Mouse (Mus musculus) naive thymus-derived CD4-positive, alpha-beta T cell, adult 2 months (primary cell): ENCODE measurements around the gene Dusp2.

Source experiments
- DNase-seq: peaks from one replicate; pipeline ENCODE4 v3.0.0-alpha.2; 2011; ENCODE audit warnings: low read depth

Gene Dusp2

DNA sequence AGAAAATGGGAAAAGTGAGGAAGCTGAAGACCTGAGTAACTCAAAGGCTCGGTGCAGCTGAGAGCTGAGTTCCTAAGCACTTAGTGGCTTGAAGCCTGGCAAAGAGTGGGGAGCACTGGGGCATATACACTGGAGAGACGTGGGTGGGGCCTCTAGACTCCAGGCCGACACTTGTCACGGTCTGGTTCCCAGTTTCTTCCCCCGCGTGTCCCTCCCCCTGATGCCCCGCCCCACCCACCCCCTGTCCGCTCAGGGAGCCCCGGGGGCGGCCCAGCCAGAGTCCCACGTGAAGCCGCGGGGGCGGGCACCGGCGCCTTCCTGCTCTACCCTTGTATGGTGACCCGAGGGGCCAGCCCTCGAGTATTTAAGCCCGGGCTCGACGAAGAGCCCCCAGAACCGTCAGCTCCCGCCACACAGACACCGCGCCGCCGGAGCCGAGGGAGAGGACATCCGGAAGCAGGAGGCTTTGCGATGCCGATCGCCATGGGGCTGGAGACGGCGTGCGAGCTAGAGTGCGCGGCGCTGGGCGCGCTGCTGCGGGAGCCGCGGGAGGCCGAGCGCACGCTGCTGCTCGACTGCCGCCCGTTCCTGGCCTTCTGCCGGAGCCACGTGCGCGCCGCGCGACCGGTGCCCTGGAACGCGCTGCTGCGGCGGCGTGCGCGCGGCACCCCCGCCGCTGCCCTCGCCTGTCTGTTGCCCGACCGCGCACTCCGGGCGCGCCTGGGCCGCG, at the start of gene Dusp2:
Gene Dusp2 (plus strand): TSS at position 393 of the 730 bp plus-strand sequence.
- DNase-seq: peak; percentile 96

DNA sequence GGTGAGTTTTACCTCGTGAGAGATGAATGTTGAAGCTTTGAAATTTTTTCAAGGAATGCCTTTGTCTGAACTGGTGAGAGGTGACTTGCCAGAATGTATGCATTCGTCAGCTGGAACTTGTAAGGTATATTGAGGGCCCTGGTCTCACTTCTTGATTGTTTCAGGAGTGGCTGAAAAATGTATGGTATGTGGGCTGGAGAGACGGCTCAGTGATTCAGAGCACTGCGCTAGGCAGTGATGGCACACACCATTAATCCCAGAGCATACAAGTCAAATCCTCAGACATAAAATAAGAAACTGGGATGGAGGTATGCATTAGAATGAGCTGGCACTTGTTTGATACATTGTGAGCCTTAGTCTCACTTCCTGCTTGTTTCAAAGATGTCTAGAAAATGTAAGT, 43.7 kb upstream of the Dusp2 start:
- DNase-seq: no peak

DNA sequence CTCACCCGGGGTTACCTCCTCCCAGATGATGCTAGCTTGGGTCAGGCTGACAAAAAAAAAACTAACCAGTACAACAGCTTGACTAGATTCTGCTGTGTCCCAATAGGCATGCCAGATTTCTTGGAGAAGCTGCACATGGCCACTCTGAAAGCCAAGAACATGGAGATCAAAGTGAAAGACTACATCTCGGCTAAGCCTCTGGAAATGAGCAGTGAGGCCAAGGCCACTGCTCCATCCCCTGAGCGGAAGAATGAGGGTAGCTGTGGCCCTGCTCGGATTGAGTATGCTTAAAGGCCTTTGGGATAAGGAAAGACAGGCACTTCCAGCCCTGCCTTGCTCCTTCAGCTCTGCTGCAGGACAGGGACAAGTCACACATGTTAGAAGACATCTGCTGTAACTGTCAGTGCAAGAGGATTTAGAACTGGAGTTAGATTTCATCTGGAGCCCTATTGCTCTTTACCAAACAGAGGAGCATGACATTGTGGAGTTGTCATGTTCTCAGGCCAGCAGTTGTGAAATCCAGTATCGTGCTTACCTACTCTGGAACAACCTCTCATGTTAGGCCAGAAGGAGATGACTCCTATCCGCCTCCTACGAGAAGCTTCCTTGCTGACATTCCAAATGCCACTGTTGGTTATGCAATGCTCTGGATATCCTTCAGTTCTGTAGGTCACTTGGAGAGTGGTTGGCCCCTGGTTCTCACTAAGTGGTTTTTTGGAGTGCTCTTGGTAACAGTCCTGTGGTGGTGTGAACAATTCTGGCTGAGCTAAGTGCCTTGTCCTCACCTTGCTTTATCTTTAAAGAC, 38.8 kb upstream of the Dusp2 start:
- DNase-seq: no peak

DNA sequence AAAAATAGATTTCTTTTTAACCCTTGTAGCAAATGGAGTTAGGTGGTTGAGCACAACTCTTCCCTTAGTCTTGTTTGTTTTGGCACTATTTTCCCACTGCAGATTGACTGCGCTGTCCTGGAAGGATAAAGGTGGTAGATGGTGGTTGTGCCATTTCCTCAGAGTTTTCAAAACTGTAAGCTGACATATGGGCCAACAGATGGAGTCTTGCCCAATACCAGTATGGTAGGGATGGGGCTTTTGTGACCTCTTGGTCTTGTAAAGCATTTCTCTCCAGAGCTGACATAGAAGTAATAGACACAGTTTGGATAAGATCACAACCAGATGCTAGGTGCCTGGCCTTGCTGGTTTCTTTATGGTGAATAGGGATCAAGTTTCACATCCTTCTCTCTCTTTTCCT, 37.9 kb upstream of the Dusp2 start:
- no peak for DNase-seq

DNA sequence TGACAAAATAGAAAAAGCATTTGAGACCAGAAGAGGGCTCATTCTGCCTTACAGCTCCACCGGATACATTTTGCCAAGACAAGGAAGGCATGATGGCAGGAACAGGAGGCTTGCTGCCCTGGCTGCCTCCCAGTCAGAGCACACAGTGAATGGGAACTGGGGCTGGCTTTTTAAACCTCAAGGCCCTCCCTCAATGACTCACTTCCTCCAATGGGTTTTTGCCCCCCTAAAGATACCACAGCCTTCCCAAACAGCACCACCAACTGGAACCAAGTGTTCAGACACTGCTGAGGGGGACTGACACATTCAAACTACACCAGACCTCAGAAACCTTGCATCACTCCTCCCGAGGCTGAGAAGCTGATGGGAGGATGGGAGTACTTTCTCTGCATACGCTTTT, 35.3 kb upstream of the Dusp2 start:
- peak; percentile 29 for DNase-seq

DNA sequence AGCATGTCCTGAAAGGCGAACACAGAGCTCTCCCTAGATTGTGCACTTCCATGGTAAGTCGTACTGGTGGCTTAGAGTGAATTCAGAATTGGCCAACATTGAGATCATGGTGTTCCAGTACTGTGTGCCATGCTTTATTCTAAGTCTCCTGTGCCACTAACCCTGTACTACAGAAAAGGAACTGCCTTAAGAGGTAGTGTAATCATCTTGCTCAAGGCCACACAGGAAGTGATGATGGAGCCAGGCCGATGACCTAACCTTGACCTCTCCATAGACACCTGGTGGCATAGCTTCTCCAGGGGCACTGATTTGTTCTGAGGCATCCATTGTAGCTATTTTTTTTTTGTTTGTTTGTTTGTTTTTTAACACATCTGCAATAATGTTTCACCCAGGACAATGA, 34.1 kb upstream of the Dusp2 start:
- DNase-seq: peak; percentile 12

DNA sequence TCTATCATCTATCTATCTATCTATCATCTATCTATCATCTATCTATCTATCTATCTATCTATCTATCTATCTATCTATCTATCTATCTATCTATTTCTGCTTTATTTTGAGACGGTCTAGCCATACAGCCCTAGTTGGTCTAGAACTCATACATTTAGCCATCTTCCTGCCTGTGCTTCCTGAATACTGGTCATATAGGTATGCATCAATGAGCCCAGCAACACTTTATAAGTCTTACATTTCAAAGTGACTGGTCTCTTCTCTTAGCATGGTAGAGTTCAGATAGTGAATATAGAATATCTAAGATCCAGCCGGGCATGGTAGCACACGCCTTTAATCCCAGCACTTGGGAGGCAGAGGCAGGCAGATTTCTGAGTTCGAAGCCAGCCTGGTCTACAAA, 31.8 kb upstream of the Dusp2 start:
- peak; percentile 12 for DNase-seq

DNA sequence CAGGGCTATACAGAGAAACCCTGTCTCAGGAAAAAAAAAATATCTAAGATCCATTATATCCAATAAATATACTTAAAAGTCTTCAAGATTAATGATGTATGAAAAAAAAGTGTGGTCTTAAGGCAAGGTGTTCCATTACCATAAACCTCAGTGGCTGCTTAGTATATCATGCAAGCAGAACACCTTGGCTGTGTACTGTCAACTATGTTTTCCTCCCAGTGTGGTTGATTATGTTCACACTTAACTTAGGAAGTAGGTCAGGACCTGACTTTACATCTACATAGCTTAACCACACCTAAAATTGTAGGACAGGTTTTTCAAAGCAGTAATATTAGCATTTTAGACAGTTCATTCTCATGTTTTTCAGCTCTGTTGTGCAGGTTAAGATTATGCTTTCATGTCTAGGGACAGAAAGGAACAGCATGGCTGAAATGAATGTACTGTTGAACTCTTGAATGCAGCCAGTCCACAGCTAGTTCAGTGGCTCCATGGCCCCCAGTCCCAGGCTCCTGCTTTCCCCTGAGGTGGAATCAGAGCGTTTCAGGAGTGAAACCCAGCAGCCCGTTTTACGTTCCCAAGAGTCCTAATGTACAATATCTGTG, 31.2 kb upstream of the Dusp2 start:
- DNase-seq: peak; percentile 17

DNA sequence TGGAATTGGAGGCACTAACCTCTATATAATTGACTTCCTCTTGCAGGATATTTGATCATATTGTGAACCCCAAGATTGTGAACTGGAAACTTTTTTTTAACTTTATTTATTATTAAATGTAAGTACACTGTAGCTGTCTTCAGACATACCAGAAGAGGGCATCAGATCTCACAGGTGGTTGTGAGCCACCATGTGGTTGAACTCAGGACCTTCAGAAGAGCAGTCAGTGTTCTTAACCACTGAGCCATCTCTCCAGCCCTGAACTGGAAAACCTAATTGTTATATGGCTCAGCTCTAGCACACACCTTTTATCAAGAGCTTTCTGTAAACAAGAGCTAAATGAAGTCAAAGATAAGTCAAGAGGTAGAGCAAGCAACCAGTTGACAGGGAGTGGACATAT, 29.8 kb upstream of the Dusp2 start:
- peak; percentile 71 for DNase-seq

DNA sequence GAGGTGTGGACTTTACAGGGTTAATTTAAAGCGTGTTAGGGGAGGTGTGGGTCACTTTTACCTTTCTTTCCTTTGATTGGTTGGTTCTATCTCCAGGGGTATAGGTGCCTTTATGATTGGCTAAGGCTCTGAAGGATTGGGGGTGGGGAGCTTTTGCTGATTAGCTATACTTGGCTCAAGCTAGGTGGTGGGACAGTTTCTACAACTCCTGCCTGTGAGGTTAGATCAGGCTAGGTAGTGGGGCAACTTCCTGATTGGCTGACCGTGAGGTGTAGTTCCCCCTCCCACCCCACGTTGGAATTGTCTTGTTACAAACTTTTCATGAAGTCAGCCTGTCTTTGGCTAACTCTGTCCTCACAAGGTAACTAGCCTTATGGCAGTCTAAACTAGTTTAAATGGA, 28.8 kb upstream of the Dusp2 start:
- peak; percentile 22 for DNase-seq

DNA sequence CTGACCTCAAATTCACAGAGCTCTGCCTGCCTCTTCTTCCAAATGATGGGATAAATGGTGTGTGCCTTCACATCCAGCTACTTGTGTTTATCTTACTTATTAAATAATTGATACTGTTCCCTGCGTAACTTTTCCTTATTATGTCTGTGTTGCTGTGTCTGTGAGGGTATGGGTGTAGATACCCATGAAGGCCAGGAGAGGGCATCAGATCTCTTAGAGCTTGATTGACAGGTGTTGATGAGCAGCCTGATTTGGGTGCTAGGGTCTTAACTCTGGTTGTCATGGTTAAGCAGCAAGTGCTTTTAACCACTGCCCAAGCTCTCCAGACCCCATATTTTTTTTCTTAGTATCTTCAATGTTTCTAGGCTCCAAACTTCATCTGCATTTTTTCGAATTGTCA, 27.3 kb upstream of the Dusp2 start:
- DNase-seq: peak; percentile 79

DNA sequence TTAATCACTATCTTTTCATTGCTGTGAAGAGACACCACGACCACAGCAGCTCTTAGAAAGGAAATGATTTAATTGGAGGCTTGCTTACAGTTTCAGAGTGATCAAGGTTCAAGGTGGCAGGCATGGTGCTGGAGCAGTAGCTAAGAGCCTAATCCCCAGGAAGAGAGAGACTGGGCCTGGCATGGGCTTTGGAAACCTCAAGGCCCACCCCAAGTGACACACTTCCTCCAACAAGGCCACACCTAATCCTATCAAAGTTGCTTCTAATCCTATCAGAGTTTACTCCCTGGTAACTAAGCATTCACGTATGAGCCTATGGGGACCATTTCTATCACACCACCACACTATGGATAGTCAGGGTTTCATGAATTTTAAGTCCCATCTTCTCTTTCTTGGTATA, 25.7 kb upstream of the Dusp2 start:
- peak; percentile 52 for DNase-seq

DNA sequence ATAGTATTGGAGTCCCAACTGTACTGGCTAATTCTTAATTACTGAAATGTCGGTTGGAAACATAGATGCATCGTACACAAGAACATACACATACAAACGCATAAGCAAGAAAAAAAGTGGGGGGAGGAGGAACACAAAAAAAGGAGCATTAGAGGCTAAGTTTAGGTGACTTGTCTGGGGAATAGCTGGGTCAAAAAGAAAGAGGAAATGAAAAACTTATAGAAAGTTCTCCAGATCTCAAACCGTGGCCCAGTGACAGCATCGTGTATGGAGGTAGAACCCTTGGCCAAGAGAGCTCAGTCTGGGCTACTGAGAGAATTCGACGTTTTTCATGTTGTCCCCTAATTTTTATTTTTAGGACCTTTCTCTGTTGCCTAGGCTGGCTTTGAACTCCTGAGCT, 25.3 kb upstream of the Dusp2 start:
- DNase-seq: no peak

DNA sequence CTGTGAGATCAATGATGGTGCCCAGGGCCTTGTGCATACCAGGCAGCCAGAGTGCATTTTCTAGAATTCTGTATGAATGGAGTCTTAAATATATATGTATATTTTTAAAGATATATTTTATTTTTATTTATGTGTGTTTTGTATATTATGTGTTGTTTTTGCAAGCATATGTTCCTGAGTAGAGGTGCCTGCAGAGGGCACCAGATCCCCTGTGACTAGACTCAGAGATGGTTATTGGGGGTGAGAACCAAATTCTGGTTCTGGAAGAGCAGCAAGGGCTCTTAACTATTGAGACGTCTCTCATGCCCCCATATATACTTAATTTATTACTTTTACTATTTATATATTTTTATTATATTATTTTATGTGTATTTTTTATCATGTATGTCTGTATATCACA, 24.8 kb upstream of the Dusp2 start:
- DNase-seq: peak; percentile 45

DNA sequence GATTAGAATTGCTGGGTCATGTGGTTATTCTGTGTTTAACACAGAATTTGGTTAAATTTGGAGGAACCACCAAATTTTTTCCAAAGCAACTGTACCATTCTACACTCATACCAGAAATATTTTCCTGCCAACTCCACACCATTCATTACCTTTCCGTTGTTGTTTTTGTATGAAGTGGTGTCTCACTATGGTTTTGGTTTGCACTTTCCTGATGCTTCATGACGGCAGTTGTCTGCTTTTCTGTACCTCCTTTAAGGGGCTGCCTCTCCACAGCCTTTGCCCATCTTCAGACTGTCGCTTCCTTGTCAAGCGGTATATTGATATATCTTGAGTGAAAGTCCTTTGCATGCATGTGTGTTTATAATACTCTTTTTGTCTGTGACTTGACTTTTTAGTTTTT, 23.2 kb upstream of the Dusp2 start:
- DNase-seq: peak; percentile 63

DNA sequence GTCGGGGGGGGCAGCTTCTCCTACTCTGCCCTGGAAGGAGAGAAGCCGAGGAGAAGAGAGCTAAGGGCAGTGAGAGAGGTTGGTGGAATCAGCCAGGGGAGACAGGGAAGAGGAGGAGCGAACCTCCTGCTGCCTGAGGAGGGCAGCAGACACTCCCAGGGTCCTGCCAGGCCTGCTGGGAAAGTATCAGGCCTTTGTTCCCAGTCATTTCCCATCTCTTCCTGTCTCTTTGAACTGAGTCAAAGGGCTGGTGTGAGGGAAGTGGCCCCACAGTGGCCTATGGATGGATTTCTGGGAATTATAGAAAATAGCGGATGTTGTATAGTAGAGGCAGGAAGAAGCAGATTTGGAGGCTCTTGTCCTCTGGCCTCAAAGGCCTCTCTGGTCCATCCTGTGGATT, 22.1 kb upstream of the Dusp2 start:
- DNase-seq: no peak

DNA sequence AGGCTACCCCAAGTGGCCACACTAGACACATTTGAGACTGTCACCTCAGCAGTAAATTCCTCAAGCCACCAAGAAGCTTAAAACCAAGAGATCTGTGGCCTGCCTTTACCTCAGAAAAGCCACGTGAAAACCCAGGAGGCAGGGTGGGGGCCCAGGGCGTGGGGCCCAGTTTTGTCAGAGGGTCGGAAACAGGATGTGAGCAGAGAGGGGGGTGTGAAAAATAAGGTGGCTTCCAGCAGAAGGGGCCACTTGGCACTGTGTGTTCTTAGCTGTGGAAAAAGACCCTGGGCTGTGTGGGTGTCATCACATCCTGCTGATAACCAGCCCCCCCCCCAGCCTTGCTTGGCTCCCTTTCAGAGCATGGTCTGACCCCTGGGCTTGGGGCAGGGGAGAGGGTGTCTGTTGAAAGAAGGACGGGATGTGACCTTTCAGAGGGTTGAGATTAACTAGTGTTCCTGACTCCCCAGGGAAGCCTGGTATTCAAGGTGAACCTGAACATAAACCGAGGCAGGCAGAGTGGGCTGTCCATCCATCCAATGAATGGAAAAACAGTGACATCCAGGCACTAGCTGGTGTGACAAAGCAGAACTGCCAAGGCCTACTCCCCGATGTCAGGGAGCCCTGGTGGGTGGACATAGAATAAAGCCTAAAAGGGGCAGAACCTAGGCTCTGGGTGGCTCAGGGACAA, 21.3 kb upstream of the Dusp2 start:
- peak; percentile 93 for DNase-seq

DNA sequence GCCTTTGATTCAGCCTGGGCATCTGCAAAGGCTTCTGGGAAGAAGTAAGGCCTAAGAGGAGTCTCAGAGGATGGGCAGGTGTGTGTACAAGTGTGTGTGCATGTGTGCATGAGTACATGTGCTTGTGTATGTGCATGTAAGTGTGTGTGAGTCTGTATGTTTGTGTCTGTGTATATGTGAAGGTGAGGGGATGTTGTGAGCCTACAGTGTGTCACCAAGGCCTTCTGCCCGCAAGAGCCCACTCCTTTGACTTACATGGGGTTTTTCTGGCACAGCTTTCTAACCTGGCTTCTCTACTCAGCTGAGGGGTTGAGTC, 20.8 kb upstream of the Dusp2 start:
- peak; percentile 66 for DNase-seq

DNA sequence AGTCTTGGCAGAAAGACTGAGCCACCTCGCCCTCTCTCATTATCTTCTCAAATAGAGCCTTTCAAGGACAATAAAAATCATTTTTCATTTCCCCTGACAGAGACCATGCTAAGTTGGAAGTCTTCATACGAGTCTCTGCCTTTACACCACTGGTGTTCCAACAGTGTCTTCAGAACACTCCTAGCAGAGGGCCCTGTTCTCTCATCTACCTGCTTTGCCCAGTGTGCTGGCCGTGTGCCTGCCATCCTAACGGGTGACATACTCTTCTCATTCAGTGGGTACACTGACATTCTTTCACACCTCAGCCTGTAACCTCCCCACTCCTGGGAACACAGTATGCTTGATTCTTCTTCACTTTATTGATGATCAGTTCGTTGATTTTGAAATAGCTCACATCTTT, 19.5 kb upstream of the Dusp2 start:
- peak; percentile 35 for DNase-seq

DNA sequence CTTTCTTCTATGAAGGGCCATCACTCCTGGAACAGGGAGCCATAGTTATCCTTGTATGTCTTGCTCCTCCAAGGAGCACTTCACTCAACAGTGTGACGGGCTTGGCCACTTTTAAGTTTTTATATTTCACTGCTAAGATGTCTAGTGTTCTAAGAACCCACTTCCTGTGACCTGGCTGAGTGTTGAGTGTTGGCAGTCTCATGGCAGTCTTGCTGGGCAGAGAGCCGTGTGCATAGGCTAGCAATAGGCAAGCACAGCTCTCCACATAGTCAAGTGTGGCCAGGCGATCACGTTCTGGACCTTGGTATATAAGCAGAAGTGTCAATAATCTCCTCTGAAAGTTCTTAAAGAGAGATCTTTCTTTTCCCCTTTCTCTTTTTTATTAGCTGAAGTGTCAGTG, 17.8 kb upstream of the Dusp2 start:
- DNase-seq: peak; percentile 84

DNA sequence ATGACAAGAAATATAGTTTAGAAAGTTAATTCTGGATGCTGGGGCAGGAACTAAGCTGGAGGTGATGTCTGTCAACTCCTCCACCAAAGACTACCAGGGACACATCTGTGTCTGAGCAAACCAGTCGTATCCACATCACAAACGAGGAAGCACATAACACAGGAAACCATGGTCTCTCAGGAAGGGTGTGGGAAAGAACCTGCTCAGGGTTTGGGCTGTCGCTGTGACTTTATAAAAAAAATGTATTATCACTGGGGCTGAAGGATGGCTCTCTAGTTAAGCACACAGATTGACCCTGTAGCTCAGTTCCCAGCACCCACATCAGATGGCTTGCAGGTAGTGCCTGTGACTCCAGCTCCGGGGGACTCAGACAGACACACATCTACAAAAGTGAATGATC, 16.9 kb upstream of the Dusp2 start:
- peak; percentile 76 for DNase-seq

DNA sequence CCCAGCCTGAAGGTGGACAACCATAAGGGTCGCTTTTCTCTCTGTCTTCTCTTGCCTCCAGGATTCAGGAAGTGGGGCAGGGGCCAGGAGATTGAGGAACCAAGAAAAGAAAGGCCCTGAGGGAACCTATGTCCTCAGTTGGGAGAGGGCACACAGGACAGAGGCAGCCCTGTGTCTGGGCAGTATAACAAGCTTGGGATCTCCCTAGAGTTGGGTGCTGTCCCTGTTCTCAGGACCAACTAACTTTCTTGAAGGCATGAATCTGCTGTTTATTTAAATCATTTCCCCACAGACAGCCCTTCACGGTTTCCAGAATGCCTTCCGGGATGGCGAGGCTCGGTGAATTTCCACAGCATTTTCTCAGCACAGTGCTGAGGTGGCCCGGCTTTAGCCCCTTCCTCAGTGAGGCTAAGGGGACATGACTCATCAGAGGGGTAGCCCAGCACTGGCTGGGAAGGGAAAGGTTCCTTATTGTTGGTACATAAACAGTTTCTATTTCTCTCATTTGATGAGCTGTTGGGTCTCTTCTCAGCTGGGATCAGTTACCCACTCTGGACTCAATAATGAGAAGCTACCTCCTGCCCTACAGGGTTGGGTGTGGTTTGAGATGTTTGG, 13.2 kb upstream of the Dusp2 start:
- peak; percentile 24 for DNase-seq
